Mouse (Mus musculus) limb, embryonic 11.5 days (tissue): ENCODE results near the gene Tbc1d24. TPM values are rescaled to one million over a fixed set of nuclear protein-coding genes. Genes with fewer than 3 reads are reported as not detected.

ENCODE experiments used
- ATAC-seq: fragments of 200-750 bp; cut with Nextera tagmentation; 2 replicates; pipeline ENCODE4 v1.8.0; 2017; ENCODE audit warnings: low read depth; ENCODE audit not compliant: insufficient number of reproducible peaks, low FRiP score, low TSS enrichment
- DNase-seq: peaks from one replicate; pipeline ENCODE4 v3.0.0-alpha.2; 2015; ENCODE audit warnings: low spot score
- H3K27ac ChIP-seq: fragments of 300-500 bp; sonication (generic); replicated peaks from 2 replicates; pipeline ENCODE4 v1.5.1; 2014; ENCODE audit warnings: low read depth, mild to moderate bottlenecking, low read length
- H3K27me3 ChIP-seq: fragments of 300-500 bp; sonication (generic); 2 replicates; pipeline ENCODE4 v1.6.1; 2014; ENCODE audit warnings: mild to moderate bottlenecking, low read length, mixed read lengths; ENCODE audit not compliant: control insufficient read depth, insufficient read depth
- H3K36me3 ChIP-seq: fragments of 300-500 bp; sonication (generic); 2 replicates; pipeline ENCODE4 v1.6.1; 2014; ENCODE audit warnings: mild to moderate bottlenecking, low read length, moderate library complexity, mixed read lengths; ENCODE audit not compliant: control insufficient read depth, insufficient read depth
- H3K4me1 ChIP-seq: fragments of 300-500 bp; sonication (generic); 2 replicates; pipeline ENCODE4 v1.6.1; 2014; ENCODE audit warnings: low read length, mixed read lengths; ENCODE audit not compliant: control insufficient read depth, insufficient read depth
- H3K4me2 ChIP-seq: fragments of 300-500 bp; sonication (generic); 2 replicates; pipeline ENCODE4 v1.6.1; 2014; ENCODE audit warnings: low read depth, mild to moderate bottlenecking, moderate library complexity; ENCODE audit not compliant: severe bottlenecking
- H3K4me3 ChIP-seq: fragments of 300-500 bp; sonication (generic); 2 replicates; pipeline ENCODE4 v1.5.1; 2014; ENCODE audit warnings: low read depth, low read length
- H3K9ac ChIP-seq: fragments of 300-500 bp; sonication (generic); 2 replicates; pipeline ENCODE4 v1.6.1; 2014; ENCODE audit warnings: mild to moderate bottlenecking, low read length
- H3K9me3 ChIP-seq: fragments of 300-500 bp; sonication (generic); 2 replicates; pipeline ENCODE4 v1.6.1; 2016; ENCODE audit warnings: low read length; ENCODE audit not compliant: control insufficient read depth
- WGBS: fragments of 180-500 bp; shearing (Covaris S2); extraction: QIAGEN DNeasy Blood & Tissue Kit; methylation state at CpG from one replicate; pipeline ENCODE4 v1.1.7; 2014; 5-methylcytosine and 5-hydroxymethylcytosine counted together
- polyA plus RNA-seq: library from polyadenylated mRNA; unstranded; fragments of >200 nt; fragmentation: Nextera tagmentation; extraction: Ambion mirVana; gene quantifications from 2 replicates; pipeline ENCODE4 v1.2.1, GENCODE M21; 2014

Gene Tbc1d24
- polyA plus RNA-seq, 1 experiment from 2014 or later, result 5.2 TPM

DNA sequence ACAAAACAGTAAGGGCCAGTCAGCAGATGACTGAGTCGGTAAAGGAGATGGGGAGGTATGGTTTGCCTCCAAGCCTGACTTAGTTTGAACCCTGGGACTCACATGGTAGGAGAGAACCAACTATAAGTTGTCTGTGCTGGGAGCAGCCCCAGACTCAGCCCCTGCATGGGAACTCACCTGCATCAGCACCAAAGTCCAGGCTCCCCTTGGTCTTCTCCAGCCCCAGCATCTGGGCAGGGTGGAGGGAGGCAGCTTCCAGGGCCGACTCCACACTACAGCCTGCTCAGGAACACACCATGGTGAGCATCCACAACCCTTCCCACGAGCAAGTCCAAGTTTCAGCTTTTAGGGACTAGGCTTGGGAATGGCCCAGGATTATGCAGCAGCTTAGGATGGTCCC is 49.0 kb downstream of the Tbc1d24 start:
- Histone ChIP-seq H3K27ac (no peak overlapping the region), H3K36me3 (0 out of 2 replicates have a peak, but pooled peaks cover 2% of the 10 kb centered on the region), H3K9me3 (no peaks in the 10 kb centered on the region), H3K9ac (no peak overlapping the region), H3K4me1 (peaks cover 3% of the 10 kb centered on the region; the same call in 1 of the 2 replicates), H3K27me3 (no peaks in the 10 kb centered on the region), H3K4me3 (no peak overlapping the region), H3K4me2 (no peak overlapping the region)
- ATAC-seq, result no peak
- WGBS, result 88% methylated on average over 3 of the region's 3 CpGs
- DNase-seq, result no peak

DNA sequence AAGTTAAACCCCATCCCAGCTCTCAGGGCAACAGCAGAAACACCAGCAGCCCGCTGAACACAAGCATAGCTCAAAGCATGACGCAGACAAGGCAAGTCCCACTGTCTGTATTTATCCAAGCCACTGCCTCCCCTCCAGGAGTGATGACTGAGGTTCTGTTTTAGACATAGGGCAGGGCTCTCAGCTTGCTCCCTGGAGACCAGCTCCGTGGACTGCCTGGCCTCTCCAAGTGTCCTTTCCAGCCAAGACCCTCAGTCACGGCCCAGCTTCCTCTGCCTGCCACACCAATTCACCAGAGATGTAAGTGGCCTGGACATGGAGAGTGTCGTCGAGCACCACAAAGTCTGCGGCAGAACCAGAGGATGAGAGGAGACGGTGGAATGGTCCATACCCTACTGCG is 49.6 kb downstream of the Tbc1d24 start:
- H3K36me3 ChIP-seq, result 0 out of 2 replicates have a peak, but pooled peaks cover 2% of the 10 kb centered on the region
- H3K9ac ChIP-seq, result no peak overlapping the region
- DNase-seq (no peak), ATAC-seq (no peak)
- H3K4me3 ChIP-seq, result no peak overlapping the region
- H3K4me1 ChIP-seq, result peaks cover 3% of the 10 kb centered on the region; the same call in 1 of the 2 replicates
- H3K27ac ChIP-seq, result no peak overlapping the region
- no peak overlapping the region for H3K4me2 ChIP-seq
- no peaks in the 10 kb centered on the region for H3K27me3 ChIP-seq
- 92% methylated on average over 9 of the region's 9 CpGs for WGBS
- H3K9me3 ChIP-seq, result no peaks in the 10 kb centered on the region

DNA sequence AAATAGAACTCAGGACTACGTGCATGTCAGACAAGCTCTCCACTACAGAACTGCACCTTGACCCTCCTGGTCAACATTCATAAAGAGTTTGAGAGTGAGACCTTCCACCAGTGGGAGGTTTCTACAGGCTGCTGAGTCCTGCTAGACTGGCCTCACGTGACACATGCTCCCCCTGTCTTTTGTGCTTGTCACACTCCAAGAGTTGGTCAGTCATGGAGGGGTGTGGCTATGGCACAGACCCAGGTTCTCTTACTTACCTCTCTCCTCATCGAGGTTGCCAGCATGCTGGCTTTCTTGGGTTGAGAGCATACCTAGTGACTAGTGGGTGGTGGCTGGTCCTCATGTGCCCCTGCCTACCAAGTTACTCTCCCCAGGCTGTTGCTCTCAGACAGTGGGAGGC is 50.9 kb downstream of the Tbc1d24 start:
- WGBS, result 74% methylated on average over 3 of the region's 3 CpGs
- no peak overlapping the region for H3K27ac ChIP-seq
- no peak overlapping the region for H3K9ac ChIP-seq
- DNase-seq (no peak), ATAC-seq (no peak)
- no peaks in the 10 kb centered on the region for H3K9me3 ChIP-seq
- H3K4me3 ChIP-seq, result no peak overlapping the region
- H3K36me3 ChIP-seq, result 0 out of 2 replicates have a peak, but pooled peaks cover 2% of the 10 kb centered on the region
- peaks cover 3% of the 10 kb centered on the region; the same call in 1 of the 2 replicates for H3K4me1 ChIP-seq
- H3K27me3 ChIP-seq, result no peaks in the 10 kb centered on the region
- H3K4me2 ChIP-seq, result no peak overlapping the region

DNA sequence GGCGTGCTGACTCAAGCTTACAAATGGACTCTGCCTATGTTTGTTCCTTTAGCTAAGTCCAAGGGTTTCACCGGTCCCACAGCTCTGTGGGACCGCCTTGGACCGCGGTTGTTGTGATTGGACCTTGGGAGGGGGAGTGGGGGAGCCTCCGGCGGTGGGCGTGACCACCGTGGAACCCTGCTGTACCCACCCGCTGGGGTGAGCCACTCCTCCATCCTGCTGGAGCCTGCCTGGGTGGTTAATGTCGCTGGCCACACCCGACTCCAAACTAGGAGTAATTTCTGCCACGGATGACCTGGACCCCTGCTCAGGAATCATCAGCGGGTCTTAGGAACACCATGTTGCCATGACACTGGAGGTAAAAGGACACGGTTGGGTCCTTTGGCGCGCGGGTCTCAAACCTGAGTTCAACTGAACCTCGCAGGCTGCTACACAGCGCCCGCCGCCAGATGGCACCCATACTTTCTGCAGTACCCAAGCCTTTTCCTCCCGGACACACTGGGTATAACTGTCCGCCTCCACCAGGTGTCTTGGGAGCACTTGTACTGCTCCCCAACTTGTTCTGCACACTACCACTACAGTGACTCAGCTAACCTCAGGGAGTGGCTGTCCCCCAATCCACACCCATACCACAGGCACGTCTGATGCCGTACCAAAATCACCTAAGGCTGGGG is 53.3 kb downstream of the Tbc1d24 start:
- Histone ChIP-seq H3K9me3 (no peaks in the 10 kb centered on the region), H3K4me3 (peak overlapping the region; percentile 32), H3K9ac (peak overlapping the region; percentile 3; the same call in 1 of the 2 replicates), H3K27me3 (no peaks in the 10 kb centered on the region), H3K4me1 (peaks cover 3% of the 10 kb centered on the region; the same call in 1 of the 2 replicates), H3K27ac (no peak overlapping the region), H3K4me2 (peak overlapping the region; percentile 67), H3K36me3 (no peaks in the 10 kb centered on the region)
- ATAC-seq, result peak; percentile 83
- DNase-seq, result peak; percentile 89
- 1% methylated on average over 26 of the region's 26 CpGs for WGBS

DNA sequence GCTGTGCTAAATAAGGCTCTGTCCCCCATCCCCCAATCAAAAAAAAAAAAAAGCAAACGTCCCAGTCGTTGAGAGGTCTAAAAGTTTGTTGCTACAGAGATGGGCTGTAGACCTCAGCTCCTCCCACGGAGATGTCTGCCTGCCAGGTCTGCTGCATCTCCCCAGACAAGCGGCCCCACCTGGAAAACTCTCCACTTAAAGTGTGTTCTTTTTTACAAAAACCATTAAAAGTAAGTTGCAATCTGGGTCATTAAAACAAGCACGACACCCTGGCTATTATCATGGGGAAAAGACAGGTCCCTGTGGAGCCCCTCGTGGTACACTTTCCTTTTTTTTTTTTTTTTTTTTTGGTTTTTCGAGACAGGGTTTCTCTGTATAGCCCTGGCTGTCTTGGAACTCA is 54.0 kb downstream of the Tbc1d24 start:
- Histone ChIP-seq H3K36me3 (no peaks in the 10 kb centered on the region), H3K4me1 (peaks cover 3% of the 10 kb centered on the region; the same call in 1 of the 2 replicates), H3K27me3 (no peaks in the 10 kb centered on the region), H3K4me3 (peak overlapping the region; percentile 32), H3K27ac (no peak overlapping the region), H3K9ac (no peak overlapping the region), H3K9me3 (no peaks in the 10 kb centered on the region), H3K4me2 (peak overlapping the region; percentile 67)
- 14% methylated on average over 7 of the region's 7 CpGs for WGBS
- DNase-seq (no peak), ATAC-seq (no peak)

DNA sequence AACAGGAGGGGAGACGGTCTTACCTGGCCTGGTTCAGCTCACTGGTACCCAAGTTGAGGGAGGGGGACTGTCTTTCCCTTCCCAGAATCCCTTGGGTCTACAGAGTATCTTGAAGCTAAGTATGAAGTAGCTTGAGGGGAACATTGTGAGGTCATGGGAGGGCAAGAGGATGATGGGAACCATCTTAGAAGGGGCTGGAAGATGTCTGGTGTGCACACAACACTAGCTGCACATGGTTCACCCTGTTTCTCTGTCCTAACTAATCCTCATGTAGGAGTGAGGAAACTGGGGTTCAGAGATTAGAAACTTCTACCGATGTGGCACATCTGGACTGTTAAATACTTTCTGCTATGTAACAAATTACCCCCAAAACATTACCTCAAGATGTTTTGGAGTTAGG is 54.5 kb downstream of the Tbc1d24 start, which contains the start of gene Pdpk1:
Gene Pdpk1 (minus strand): TSS at position 101 of the 400 bp plus-strand sequence.
- peaks cover 3% of the 10 kb centered on the region; the same call in 1 of the 2 replicates for H3K4me1 ChIP-seq
- ATAC-seq (no peak), DNase-seq (no peak)
- H3K9me3 ChIP-seq, result no peaks in the 10 kb centered on the region
- H3K27ac ChIP-seq, result no peak within 1 kb of the TSS
- peak within 1 kb of the TSS; percentile 32 for H3K4me3 ChIP-seq
- H3K4me2 ChIP-seq, result peak within 1 kb of the TSS; percentile 67
- H3K9ac ChIP-seq, result 0 out of 2 replicates have a peak within 1 kb of the TSS, but pooled peaks have one; percentile 3
- no peaks in the 10 kb centered on the region for H3K27me3 ChIP-seq
- H3K36me3 ChIP-seq, result no peaks in the 10 kb centered on the region
- WGBS, result 84% methylated on average over 2 of the region's 2 CpGs

DNA sequence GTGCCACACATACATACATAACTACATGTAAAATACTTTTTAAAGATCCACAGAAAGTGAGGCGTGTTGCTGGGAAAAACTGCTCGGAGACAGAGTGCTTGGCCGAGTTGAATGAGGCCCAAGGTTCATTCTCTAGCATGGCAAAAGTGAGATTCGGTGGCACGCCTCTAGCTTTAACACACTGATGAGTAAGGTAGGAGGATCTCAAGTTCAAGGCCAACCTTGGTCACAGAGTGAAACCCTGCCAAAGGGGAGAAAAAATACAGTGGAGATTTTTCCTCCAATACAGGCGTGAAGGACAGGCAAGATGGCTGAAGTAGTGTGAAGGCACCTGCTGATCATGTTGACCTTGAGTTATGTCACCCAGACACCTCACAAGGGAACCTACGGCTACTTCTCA is 55.9 kb downstream of the Tbc1d24 start:
- Histone ChIP-seq H3K27me3 (no peaks in the 10 kb centered on the region), H3K4me3 (no peak overlapping the region), H3K9me3 (no peaks in the 10 kb centered on the region), H3K4me2 (no peak overlapping the region), H3K4me1 (peaks cover 3% of the 10 kb centered on the region; the same call in 1 of the 2 replicates), H3K9ac (no peak overlapping the region), H3K27ac (no peak overlapping the region), H3K36me3 (no peaks in the 10 kb centered on the region)
- 91% methylated on average over 7 of the region's 7 CpGs for WGBS
- DNase-seq (no peak), ATAC-seq (no peak)

DNA sequence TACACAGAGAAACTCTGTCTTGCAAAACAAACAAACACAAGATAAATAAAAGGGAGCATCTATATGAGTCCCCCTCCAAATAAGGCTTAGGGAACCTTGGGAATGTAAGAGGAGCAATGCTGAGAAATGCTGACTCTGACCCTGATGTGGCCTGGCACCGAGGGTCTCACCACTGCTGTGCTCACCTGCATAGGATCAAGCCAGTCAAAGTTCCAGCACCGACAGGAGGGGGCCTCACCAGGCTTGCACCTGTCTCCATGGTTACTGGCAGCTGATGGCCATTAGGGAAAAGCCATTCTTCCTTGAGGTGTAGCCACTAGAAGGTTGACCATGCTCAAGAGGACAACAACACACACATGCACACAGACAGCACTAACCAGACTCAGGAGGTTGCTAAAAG is 62.5 kb downstream of the Tbc1d24 start:
- H3K4me2 ChIP-seq, result no peak overlapping the region
- DNase-seq (no peak), ATAC-seq (no peak)
- H3K27me3 ChIP-seq, result no peaks in the 10 kb centered on the region
- WGBS, result 36% methylated on average over 2 of the region's 2 CpGs
- no peaks in the 10 kb centered on the region for H3K36me3 ChIP-seq
- no peak overlapping the region for H3K4me3 ChIP-seq
- no peak overlapping the region for H3K27ac ChIP-seq
- no peaks in the 10 kb centered on the region for H3K9me3 ChIP-seq
- H3K4me1 ChIP-seq, result peaks cover 4% of the 10 kb centered on the region
- no peak overlapping the region for H3K9ac ChIP-seq
